Mouse (Mus musculus): ENCODE results near the gene Thbd. TPM values are rescaled to one million over a fixed set of nuclear protein-coding genes. Genes with fewer than 3 reads are reported as not detected.
A peak's percentile ranks its signal among the peaks of the same experiment; 100 is the strongest.

Thbd gene
- total and polyA plus RNA-seq, 2 experiments from 2014 or later, result 16.5 to 52.6 TPM

DNA sequence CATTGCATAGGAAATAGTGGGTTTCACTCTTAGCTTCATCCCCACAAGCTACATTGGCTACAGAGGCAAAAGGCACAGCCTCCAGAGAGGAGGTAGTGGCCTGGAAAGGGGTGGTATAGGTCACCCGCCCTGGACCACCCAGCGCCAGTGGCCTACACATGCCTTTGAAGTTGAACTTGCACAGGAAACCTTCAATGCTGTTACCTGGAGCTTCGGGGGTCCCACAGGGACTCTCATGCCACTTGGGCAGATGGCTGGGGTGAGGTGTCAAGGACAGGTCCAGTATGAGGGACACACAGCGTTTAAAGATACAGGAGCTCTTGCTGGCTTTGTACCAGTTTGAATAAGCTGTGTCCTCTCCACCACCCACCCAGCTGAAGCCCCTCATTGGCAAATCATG is 34.7 kb upstream of the Thbd start:
- no peak for DNase-seq (ENCODE audit: low spot score)
- Histone ChIP-seq H3K4me1 (ENCODE audit: control insufficient read depth, insufficient read depth) (0 out of 2 replicates have a peak, but pooled peaks cover 1% of the 10 kb centered on the region), H3K4me2 (ENCODE audit: low read depth, low read length) (peak overlapping the region; percentile 55), H3K4me3 (ENCODE audit: low read depth, low read length) (peak overlapping the region; percentile 43), H3K27me3 (ENCODE audit: control insufficient read depth, insufficient read depth, low read length) (no peaks in the 10 kb centered on the region), H3K27ac (ENCODE audit: low read depth) (peak overlapping the region; percentile 80), H3K9ac (replicated peaks; ENCODE audit: low read depth, low read length) (peak overlapping the region; percentile 57), H3K9me3 (replicated peaks; ENCODE audit: control insufficient read depth, low read length) (no peaks in the 10 kb centered on the region), H3K36me3 (replicated peaks; ENCODE audit: control insufficient read depth, insufficient read depth, low read length) (0 out of 2 replicates have a peak, but pooled peaks cover 3% of the 10 kb centered on the region)
- no peak for TF ChIP-seq CTCF (IDR thresholded peaks at IDR 0.05; ENCODE audit: low read depth)
- no peak for TF ChIP-seq EP300 (IDR thresholded peaks at IDR 0.05; ENCODE audit: low read depth)
- WGBS, result 66% methylated on average over 4 of the region's 4 CpGs
- ATAC-seq (ENCODE audit: insufficient read depth, low read depth), result no peak

DNA sequence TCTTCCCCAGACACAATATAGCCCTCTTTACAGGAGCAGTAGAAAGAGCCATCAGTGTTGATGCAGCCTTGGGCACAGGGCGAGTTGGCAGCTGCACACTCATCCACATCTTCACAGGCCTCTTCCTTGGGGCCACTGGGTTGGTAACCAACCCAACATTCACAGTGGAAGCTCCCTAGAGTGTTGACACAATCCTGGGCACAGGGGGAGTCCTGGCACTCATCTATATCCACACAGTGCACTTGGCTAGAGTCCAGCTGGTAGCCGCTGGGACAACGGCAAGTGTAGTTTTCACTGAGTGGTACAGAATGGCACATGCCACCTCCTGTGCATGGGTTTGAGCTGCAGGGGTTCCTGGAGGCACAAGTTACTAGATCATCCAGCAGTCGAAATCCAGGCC is 34.2 kb upstream of the Thbd start:
- TF ChIP-seq CTCF (IDR thresholded peaks at IDR 0.05; ENCODE audit: low read depth) (no peak), EP300 (IDR thresholded peaks at IDR 0.05; ENCODE audit: low read depth) (no peak)
- Histone ChIP-seq H3K9me3 (replicated peaks; ENCODE audit: control insufficient read depth, low read length) (no peaks in the 10 kb centered on the region), H3K27me3 (ENCODE audit: control insufficient read depth, insufficient read depth, low read length) (no peaks in the 10 kb centered on the region), H3K36me3 (replicated peaks; ENCODE audit: control insufficient read depth, insufficient read depth, low read length) (0 out of 2 replicates have a peak, but pooled peaks cover 3% of the 10 kb centered on the region), H3K4me1 (ENCODE audit: control insufficient read depth, insufficient read depth) (0 out of 2 replicates have a peak, but pooled peaks cover 3% of the 10 kb centered on the region), H3K9ac (replicated peaks; ENCODE audit: low read depth, low read length) (peak overlapping the region; percentile 57), H3K4me3 (ENCODE audit: low read depth, low read length) (peak overlapping the region; percentile 43), H3K4me2 (ENCODE audit: low read depth, low read length) (peak overlapping the region; percentile 55), H3K27ac (ENCODE audit: low read depth) (peak overlapping the region; percentile 80)
- ATAC-seq (ENCODE audit: insufficient read depth, low read depth) (no peak), DNase-seq (ENCODE audit: low spot score) (no peak)
- 60% methylated on average over 4 of the region's 4 CpGs for WGBS

GRCm38 (mm10) chr2:148441421-148441820 is 33.4 kb upstream of the Thbd start:
- ATAC-seq (ENCODE audit: insufficient read depth, low read depth) (no peak), DNase-seq (ENCODE audit: low spot score) (no peak)
- Histone ChIP-seq H3K9me3 (replicated peaks; ENCODE audit: control insufficient read depth, low read length) (no peaks in the 10 kb centered on the region), H3K4me2 (ENCODE audit: low read depth, low read length) (peak overlapping the region; percentile 55), H3K27me3 (ENCODE audit: control insufficient read depth, insufficient read depth, low read length) (no peaks in the 10 kb centered on the region), H3K4me1 (ENCODE audit: control insufficient read depth, insufficient read depth) (0 out of 2 replicates have a peak, but pooled peaks cover 3% of the 10 kb centered on the region), H3K27ac (ENCODE audit: low read depth) (peak overlapping the region; percentile 80), H3K4me3 (ENCODE audit: low read depth, low read length) (peak overlapping the region; percentile 43), H3K9ac (replicated peaks; ENCODE audit: low read depth, low read length) (peak overlapping the region; percentile 57), H3K36me3 (replicated peaks; ENCODE audit: control insufficient read depth, insufficient read depth, low read length) (0 out of 2 replicates have a peak, but pooled peaks cover 3% of the 10 kb centered on the region)
- no peak for TF ChIP-seq EP300 (IDR thresholded peaks at IDR 0.05; ENCODE audit: low read depth)
- TF ChIP-seq CTCF (IDR thresholded peaks at IDR 0.05; ENCODE audit: low read depth), result no peak
- WGBS, result 51% methylated on average over 10 of the region's 10 CpGs

DNA sequence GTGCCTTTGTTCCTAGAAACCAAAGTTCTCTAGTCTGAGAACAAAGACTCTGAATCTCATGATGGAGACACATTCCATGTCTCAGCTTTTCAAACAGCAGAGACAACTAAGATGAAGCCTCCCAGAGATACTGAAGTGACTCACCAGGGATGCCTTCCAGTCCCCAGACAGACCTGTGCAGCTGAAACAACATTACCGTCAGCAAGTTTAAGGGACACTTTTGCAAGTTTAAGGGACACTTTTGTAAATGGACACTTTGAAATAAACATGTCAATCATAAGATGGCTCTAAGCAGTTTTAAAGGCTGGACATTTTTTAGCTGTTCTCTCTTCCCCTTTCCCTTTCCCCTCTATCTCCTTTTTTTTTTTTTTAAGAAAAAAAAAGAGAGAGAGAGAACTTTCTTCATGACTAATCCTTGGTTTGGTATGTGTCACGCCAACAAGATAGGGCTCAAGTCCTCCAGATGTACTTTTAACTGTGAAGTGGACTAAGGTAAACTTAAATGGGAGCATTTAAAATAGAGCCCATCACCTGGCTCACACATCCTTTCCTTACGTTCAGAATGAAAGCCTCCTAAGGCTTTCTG is 31.8 kb upstream of the Thbd start:
- H3K27me3 ChIP-seq (ENCODE audit: control insufficient read depth, insufficient read depth, low read length), result no peaks in the 10 kb centered on the region
- DNase-seq (ENCODE audit: low spot score) (peak; percentile 9), ATAC-seq (ENCODE audit: insufficient read depth, low read depth) (no peak)
- H3K4me1 ChIP-seq (ENCODE audit: control insufficient read depth, insufficient read depth), result 0 out of 2 replicates have a peak, but pooled peaks cover 3% of the 10 kb centered on the region
- peak overlapping the region; percentile 43 for H3K4me3 ChIP-seq (ENCODE audit: low read depth, low read length)
- no peak for TF ChIP-seq EP300 (IDR thresholded peaks at IDR 0.05; ENCODE audit: low read depth)
- TF ChIP-seq CTCF (IDR thresholded peaks at IDR 0.05; ENCODE audit: low read depth), result no peak
- H3K27ac ChIP-seq (ENCODE audit: low read depth), result peak overlapping the region; percentile 48; the same call in 1 of the 2 replicates
- H3K4me2 ChIP-seq (ENCODE audit: low read depth, low read length), result peak overlapping the region; percentile 55
- WGBS, result 33% methylated on average over 3 of the region's 3 CpGs
- no peak overlapping the region; the same call in 1 of the 2 replicates for H3K9ac ChIP-seq (replicated peaks; ENCODE audit: low read depth, low read length)
- 0 out of 2 replicates have a peak, but pooled peaks cover 3% of the 10 kb centered on the region for H3K36me3 ChIP-seq (replicated peaks; ENCODE audit: control insufficient read depth, insufficient read depth, low read length)
- no peaks in the 10 kb centered on the region for H3K9me3 ChIP-seq (replicated peaks; ENCODE audit: control insufficient read depth, low read length)

DNA sequence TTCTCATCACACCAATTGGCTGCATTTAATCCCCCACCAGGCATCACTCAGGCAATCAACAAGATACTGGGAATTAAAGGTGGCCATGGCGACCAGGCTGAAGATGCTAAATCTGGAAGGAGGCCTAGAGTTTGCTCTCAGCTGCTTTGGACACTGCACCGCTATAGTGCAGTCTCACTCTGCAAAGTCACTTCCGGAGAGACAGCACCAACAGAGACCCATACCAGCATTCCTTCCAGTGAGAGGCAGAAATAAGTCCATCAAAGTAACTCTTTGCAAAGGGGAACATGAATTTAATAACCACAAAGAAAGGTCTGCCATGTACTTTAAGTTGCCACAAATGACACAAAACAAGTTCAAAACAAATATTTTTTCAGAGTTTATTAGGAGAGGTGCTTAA is 28.3 kb upstream of the Thbd start:
- no peak for ATAC-seq (ENCODE audit: insufficient read depth, low read depth)
- TF ChIP-seq EP300 (IDR thresholded peaks at IDR 0.05; ENCODE audit: low read depth) (no peak), CTCF (IDR thresholded peaks at IDR 0.05; ENCODE audit: low read depth) (no peak)
- Histone ChIP-seq H3K27me3 (ENCODE audit: control insufficient read depth, insufficient read depth, low read length) (no peaks in the 10 kb centered on the region), H3K27ac (ENCODE audit: low read depth) (no peak overlapping the region), H3K4me2 (ENCODE audit: low read depth, low read length) (0 out of 2 replicates have a peak overlapping the region, but pooled peaks have one; percentile 7), H3K36me3 (replicated peaks; ENCODE audit: control insufficient read depth, insufficient read depth, low read length) (0 out of 2 replicates have a peak, but pooled peaks cover 3% of the 10 kb centered on the region), H3K4me3 (ENCODE audit: low read depth, low read length) (no peak overlapping the region), H3K9me3 (replicated peaks; ENCODE audit: control insufficient read depth, low read length) (no peaks in the 10 kb centered on the region), H3K9ac (replicated peaks; ENCODE audit: low read depth, low read length) (no peak overlapping the region), H3K4me1 (ENCODE audit: control insufficient read depth, insufficient read depth) (0 out of 2 replicates have a peak, but pooled peaks cover 3% of the 10 kb centered on the region)
- WGBS, result 20% methylated on average over 3 of the region's 3 CpGs
- no peak for DNase-seq (ENCODE audit: low spot score)

Data from heart, postnatal 0 days (tissue).